In the genomic region with DNA sequence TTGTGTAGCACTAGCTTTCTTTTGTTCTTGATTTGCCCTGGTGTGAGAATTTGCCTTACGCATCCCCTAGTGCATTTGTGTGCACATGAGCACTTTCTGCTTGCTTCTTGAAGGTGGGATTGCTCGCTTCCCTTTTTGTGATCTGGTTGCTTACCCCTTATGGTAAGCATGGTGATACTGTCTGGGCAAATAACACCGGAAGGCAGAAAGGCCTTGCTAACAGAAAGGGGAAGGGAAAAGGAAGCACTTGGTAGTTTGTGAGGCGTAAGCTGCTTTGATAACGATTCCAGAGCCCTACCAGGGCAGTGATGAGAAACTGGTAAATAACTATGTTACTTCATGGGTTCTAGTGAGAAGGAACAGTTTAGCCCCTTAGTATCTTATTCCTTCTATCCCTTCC, we compare ENCODE assay signal across 23 mouse cellular contexts.
A peak's percentile ranks its signal among the peaks of the same experiment; 100 is the strongest.
DNase-seq lines count a peak whose midpoint lies in the region; ATAC-seq and TF ChIP-seq lines count a peak whose summit lies in the region.
"Had no signal": no experiment of that assay in that cellular context is flagged by ENCODE, and none has a peak within 500 bp of the region (broad histone marks: within the 10 kb centered on the region; RNA-seq: fewer than 3 reads in every experiment).

No protein-coding gene starts in this region.

- 94% methylated on average over 5 of the region's 5 CpGs for WGBS in hindbrain, postnatal 0 days

- no peak for ATAC-seq in hindbrain, postnatal 0 days
- ATAC-seq: midbrain, embryonic 15.5 days had no signal

- H3K9ac ChIP-seq in hindbrain, postnatal 0 days (replicated peaks; ENCODE audit: low read length): no peak overlapping the region
- H3K9ac ChIP-seq: forebrain, embryonic 12.5 days; heart, embryonic 15.5 days; limb, embryonic 15.5 days; liver, embryonic 15.5 days; midbrain, embryonic 15.5 days; stomach, embryonic 15.5 days had no signal

- intact Hi-C loops in heart, postnatal 10 days (cut with DNase I): no loop called here

- peak; percentile 81 for DNase-seq in heart, adult 11 months
- DNase-seq in heart, postnatal 10 days: no peak
- DNase-seq in 416B (ENCODE audit: low read depth): peak; percentile 75
- DNase-seq in T-cell, adult 2 months (ENCODE audit: low spot score): peak; percentile 10
- DNase-seq in hindbrain, postnatal 0 days (ENCODE audit: low spot score): no peak
- no peak for DNase-seq in kidney, postnatal 10 days
- DNase-seq in ovary, postnatal 36 days (ENCODE audit: low spot score): no peak
- DNase-seq: adrenal gland, postnatal 36 days; cerebellum, adult 2 months; cerebellum, postnatal 36 days; gastrocnemius, postnatal 10 days; kidney, adult 18-20 months; right cerebral cortex, adult 18-20 months; thymus, postnatal 4 days had no signal

- no peaks in the 10 kb centered on the region for H3K27me3 ChIP-seq in megakaryocyte, embryonic 14.5 days (replicated peaks)
- H3K27me3 ChIP-seq in hindbrain, postnatal 0 days (ENCODE audit: insufficient read depth, low read length): no peaks in the 10 kb centered on the region
- H3K27me3 ChIP-seq: forebrain, embryonic 12.5 days; heart, embryonic 15.5 days; limb, embryonic 15.5 days; liver, embryonic 15.5 days; midbrain, embryonic 15.5 days; stomach, embryonic 15.5 days had no signal

- no peak overlapping the region for H3K4me2 ChIP-seq in hindbrain, postnatal 0 days (ENCODE audit: low read depth, low read length)
- H3K4me2 ChIP-seq: forebrain, embryonic 12.5 days; heart, embryonic 15.5 days; limb, embryonic 15.5 days; liver, embryonic 15.5 days; midbrain, embryonic 15.5 days; stomach, embryonic 15.5 days had no signal

- no peak overlapping the region for H3K27ac ChIP-seq in hindbrain, postnatal 0 days
- H3K27ac ChIP-seq: forebrain, embryonic 12.5 days; heart, embryonic 15.5 days; hindbrain, embryonic 10.5 days; kidney, postnatal 0 days; limb, embryonic 15.5 days; liver, embryonic 15.5 days; midbrain, embryonic 15.5 days; stomach, embryonic 15.5 days had no signal

- no peak for TF ChIP-seq CTCF in hindbrain, postnatal 0 days (IDR thresholded peaks at IDR 0.05; ENCODE audit: low read depth)

- no peaks in the 10 kb centered on the region for H3K9me3 ChIP-seq in megakaryocyte, embryonic 14.5 days
- H3K9me3 ChIP-seq in hindbrain, postnatal 0 days (ENCODE audit: low read length): no peaks in the 10 kb centered on the region
- H3K9me3 ChIP-seq: forebrain, embryonic 12.5 days; heart, embryonic 15.5 days; hindbrain, embryonic 10.5 days; limb, embryonic 15.5 days; liver, embryonic 15.5 days; midbrain, embryonic 15.5 days; stomach, embryonic 15.5 days had no signal

- peaks cover 79% of the 10 kb centered on the region for H3K4me1 ChIP-seq in megakaryocyte, embryonic 14.5 days
- no peaks in the 10 kb centered on the region for H3K4me1 ChIP-seq in hindbrain, postnatal 0 days (ENCODE audit: insufficient read depth, low read length)
- H3K4me1 ChIP-seq: forebrain, embryonic 12.5 days; midbrain, embryonic 15.5 days; stomach, embryonic 15.5 days had no signal

- H3K36me3 ChIP-seq in megakaryocyte, embryonic 14.5 days (replicated peaks; ENCODE audit: low read length): peaks cover 69% of the 10 kb centered on the region
- H3K36me3 ChIP-seq in hindbrain, postnatal 0 days (ENCODE audit: insufficient read depth, low read length): peaks cover 4% of the 10 kb centered on the region; the same call in 1 of the 2 replicates
- H3K36me3 ChIP-seq: liver, embryonic 15.5 days had no signal

- peak overlapping the region; percentile 38 for H3K4me3 ChIP-seq in megakaryocyte, embryonic 14.5 days (replicated peaks)
- no peak overlapping the region for H3K4me3 ChIP-seq in hindbrain, postnatal 0 days (ENCODE audit: low read length)
- H3K4me3 ChIP-seq: forebrain, embryonic 12.5 days; heart, embryonic 15.5 days; hindbrain, embryonic 10.5 days; limb, embryonic 15.5 days; liver, embryonic 15.5 days; midbrain, embryonic 15.5 days; stomach, embryonic 15.5 days had no signal

Comparison
In these comparisons a context has a peak if more than half of its experiments do, and no peak if none do; other contexts are left out.
1. DNase-seq: peak in heart, adult 11 months (single experiment), 416B (single experiment) and T-cell, adult 2 months (single experiment); none in heart, postnatal 10 days (0 of 2), hindbrain, postnatal 0 days (single experiment), kidney, postnatal 10 days (single experiment) and ovary, postnatal 36 days (single experiment).